Mouse (Mus musculus) midbrain, embryonic 10.5 days (tissue): Measurements from ENCODE around the gene Plbd2. TPM values are rescaled to one million over a fixed set of nuclear protein-coding genes. Genes with fewer than 3 reads are reported as not detected.
"Not testable (repeated sequence)": the region's sequence is repeated elsewhere in the genome, so short reads cannot be mapped to it uniquely, and the experiment has no call there.

Source experiments
- DNase-seq: peaks from one replicate; pipeline ENCODE4 v3.0.0-alpha.2; 2017; ENCODE audit warnings: low spot score
- H3K27ac ChIP-seq: fragments of 300-500 bp; sonication (generic); replicated peaks from 2 replicates; pipeline ENCODE4 v1.5.1; 2016; ENCODE audit warnings: mild to moderate bottlenecking
- H3K27me3 ChIP-seq: fragments of 300-500 bp; sonication (generic); 2 replicates; pipeline ENCODE4 v1.6.1; 2016; ENCODE audit warnings: low read depth, mild to moderate bottlenecking; ENCODE audit not compliant: poor library complexity, severe bottlenecking
- H3K36me3 ChIP-seq: fragments of 300-500 bp; sonication (generic); 2 replicates; pipeline ENCODE4 v1.6.1; 2016; ENCODE audit warnings: mild to moderate bottlenecking, moderate library complexity
- H3K4me1 ChIP-seq: fragments of 300-500 bp; sonication (generic); 2 replicates; pipeline ENCODE4 v1.6.1; 2016
- H3K4me3 ChIP-seq: fragments of 300-500 bp; sonication (generic); 2 replicates; pipeline ENCODE4 v1.5.1; 2016; ENCODE audit warnings: mild to moderate bottlenecking, moderate library complexity
- H3K9me3 ChIP-seq: fragments of 300-500 bp; sonication (generic); replicated peaks from 2 replicates; pipeline ENCODE4 v1.6.1; 2016; ENCODE audit warnings: mild to moderate bottlenecking
- WGBS: fragments of 180-500 bp; shearing (Covaris S2); methylation state at CpG from one replicate; pipeline ENCODE4 v1.1.7; 2016; 5-methylcytosine and 5-hydroxymethylcytosine counted together
- polyA plus RNA-seq: library from polyadenylated mRNA; unstranded; fragments of >200 nt; fragmentation: Nextera tagmentation; extraction: Ambion mirVana; gene quantifications from 2 replicates; pipeline ENCODE4 v1.2.1, GENCODE M21; 2016

Plbd2 gene
- polyA plus RNA-seq, 1 experiment from 2014 or later = 37.0 TPM

GRCm38 (mm10) chr5:120505781-120506180 is 2.4 kb upstream of the Plbd2 start:
- WGBS = 72% methylated on average over 9 of the region's 9 CpGs
- H3K36me3 ChIP-seq = no peaks in the 10 kb centered on the region
- DNase-seq = no peak
- no peaks in the 10 kb centered on the region for H3K27me3 ChIP-seq
- H3K4me1 ChIP-seq = peaks cover 38% of the 10 kb centered on the region
- H3K4me3 ChIP-seq = peak overlapping the region; percentile 30
- H3K9me3 ChIP-seq = no peaks in the 10 kb centered on the region
- 0 out of 2 replicates have a peak overlapping the region, but pooled peaks have one; percentile 64 for H3K27ac ChIP-seq

GRCm38 (mm10) chr5:120505368-120505767 is 1.9 kb upstream of the Plbd2 start:
- no peaks in the 10 kb centered on the region for H3K9me3 ChIP-seq

GRCm38 (mm10) chr5:120502675-120503143 is 716 bp downstream of the Plbd2 start:
- Histone ChIP-seq H3K27ac (peak overlapping the region; percentile 89), H3K4me1 (peaks cover 29% of the 10 kb centered on the region), H3K27me3 (no peaks in the 10 kb centered on the region), H3K9me3 (no peaks in the 10 kb centered on the region), H3K36me3 (peaks cover 11% of the 10 kb centered on the region), H3K4me3 (peak overlapping the region; percentile 80)
- DNase-seq = no peak
- WGBS = 9% methylated on average over 12 of the region's 12 CpGs

More at GRCm38 (mm10) chr5:120505368-120505767, 1.9 kb upstream of the Plbd2 start:
- Histone ChIP-seq H3K27ac (peak overlapping the region; percentile 64; the same call in 1 of the 2 replicates), H3K36me3 (no peaks in the 10 kb centered on the region), H3K27me3 (no peaks in the 10 kb centered on the region), H3K4me3 (peak overlapping the region; percentile 30), H3K4me1 (peaks cover 34% of the 10 kb centered on the region)
- 29% methylated on average over 16 of the region's 16 CpGs for WGBS
- DNase-seq = peak; percentile 79

- H3K27me3 ChIP-seq = no peaks in the 10 kb centered on the region
- no peak overlapping the region for H3K27ac ChIP-seq
- no peak for DNase-seq
- peaks cover 14% of the 10 kb centered on the region for H3K36me3 ChIP-seq
- peak overlapping the region; percentile 80 for H3K4me3 ChIP-seq
- H3K9me3 ChIP-seq = no peaks in the 10 kb centered on the region
- H3K4me1 ChIP-seq = peaks cover 29% of the 10 kb centered on the region
- 74% methylated on average over 9 of the region's 9 CpGs for WGBS
Observed at GRCm38 (mm10) chr5:120502147-120502621, 1.2 kb downstream of the Plbd2 start.

GRCm38 (mm10) chr5:120500609-120501008 is 2.8 kb downstream of the Plbd2 start:
- H3K9me3 ChIP-seq, H3K27ac ChIP-seq, DNase-seq, H3K4me3 ChIP-seq, H3K27me3 ChIP-seq: not testable (repeated sequence)
- WGBS = 89% methylated on average over 9 of the region's 9 CpGs
- Histone ChIP-seq H3K36me3 (peaks cover 17% of the 10 kb centered on the region), H3K4me1 (peaks cover 25% of the 10 kb centered on the region)

GRCm38 (mm10) chr5:120499202-120499601 is 4.2 kb downstream of the Plbd2 start:
- Histone ChIP-seq H3K36me3 (peaks cover 30% of the 10 kb centered on the region), H3K4me3 (no peak overlapping the region), H3K27me3 (no peaks in the 10 kb centered on the region), H3K4me1 (peaks cover 23% of the 10 kb centered on the region), H3K27ac (no peak overlapping the region), H3K9me3 (no peaks in the 10 kb centered on the region)
- 91% methylated on average over 4 of the region's 4 CpGs for WGBS
- DNase-seq = no peak

- Histone ChIP-seq H3K27ac (no peak overlapping the region), H3K27me3 (no peaks in the 10 kb centered on the region), H3K4me1 (peaks cover 10% of the 10 kb centered on the region), H3K4me3 (no peak overlapping the region), H3K36me3 (peaks cover 50% of the 10 kb centered on the region), H3K9me3 (no peaks in the 10 kb centered on the region)
- no peak for DNase-seq
- 91% methylated on average over 3 of the region's 3 CpGs for WGBS
Observed at GRCm38 (mm10) chr5:120497071-120497470, 6.4 kb downstream of the Plbd2 start.

GRCm38 (mm10) chr5:120495703-120496226 is 7.7 kb downstream of the Plbd2 start:
- no peak for DNase-seq
- Histone ChIP-seq H3K27me3 (no peaks in the 10 kb centered on the region), H3K9me3 (no peaks in the 10 kb centered on the region), H3K27ac (no peak overlapping the region), H3K4me3 (no peak overlapping the region), H3K4me1 (peaks cover 3% of the 10 kb centered on the region), H3K36me3 (peaks cover 60% of the 10 kb centered on the region)
- WGBS = 88% methylated on average over 13 of the region's 13 CpGs

GRCm38 (mm10) chr5:120495064-120495702 is 8.2 kb downstream of the Plbd2 start:
- H3K4me3 ChIP-seq = no peak overlapping the region
- H3K4me1 ChIP-seq = peaks cover 3% of the 10 kb centered on the region
- no peaks in the 10 kb centered on the region for H3K27me3 ChIP-seq
- no peaks in the 10 kb centered on the region for H3K9me3 ChIP-seq
- 0 out of 2 replicates have a peak overlapping the region, but pooled peaks have one; percentile 7 for H3K27ac ChIP-seq
- H3K36me3 ChIP-seq = peaks cover 66% of the 10 kb centered on the region
- no peak for DNase-seq
- WGBS = 84% methylated on average over 10 of the region's 10 CpGs

- Histone ChIP-seq H3K27ac (no peak overlapping the region), H3K4me3 (no peak overlapping the region), H3K27me3 (no peaks in the 10 kb centered on the region), H3K36me3 (peaks cover 65% of the 10 kb centered on the region), H3K4me1 (peaks cover 3% of the 10 kb centered on the region), H3K9me3 (no peaks in the 10 kb centered on the region)
- 92% methylated on average over 9 of the region's 9 CpGs for WGBS
- DNase-seq = no peak
Observed at GRCm38 (mm10) chr5:120493873-120494395, 9.5 kb downstream of the Plbd2 start.

GRCm38 (mm10) chr5:120493440-120493839 is 10.0 kb downstream of the Plbd2 start:
- Histone ChIP-seq H3K36me3 (peaks cover 63% of the 10 kb centered on the region), H3K4me1 (peaks cover 3% of the 10 kb centered on the region), H3K27me3 (no peaks in the 10 kb centered on the region), H3K9me3 (no peaks in the 10 kb centered on the region), H3K27ac (no peak overlapping the region), H3K4me3 (no peak overlapping the region)
- DNase-seq = no peak
- WGBS = 90% methylated on average over 6 of the region's 6 CpGs

GRCm38 (mm10) chr5:120492437-120492836 is 11.0 kb downstream of the Plbd2 start:
- 61% methylated on average over 11 of the region's 11 CpGs for WGBS
- no peak overlapping the region for H3K4me3 ChIP-seq
- peaks cover 66% of the 10 kb centered on the region for H3K36me3 ChIP-seq
- no peak overlapping the region for H3K27ac ChIP-seq
- H3K27me3 ChIP-seq = no peaks in the 10 kb centered on the region
- DNase-seq = peak; percentile 58
- H3K4me1 ChIP-seq = peaks cover 3% of the 10 kb centered on the region
- no peaks in the 10 kb centered on the region for H3K9me3 ChIP-seq

GRCm38 (mm10) chr5:120490679-120491192 is 12.7 kb downstream of the Plbd2 start:
- peaks cover 3% of the 10 kb centered on the region for H3K4me1 ChIP-seq

More at GRCm38 (mm10) chr5:120490679-120491192, 12.7 kb downstream of the Plbd2 start:
- H3K27ac ChIP-seq = no peak overlapping the region
- H3K4me3 ChIP-seq = no peak overlapping the region
- DNase-seq = no peak
- 89% methylated on average over 8 of the region's 8 CpGs for WGBS
- H3K9me3 ChIP-seq = no peaks in the 10 kb centered on the region
- H3K36me3 ChIP-seq = peaks cover 78% of the 10 kb centered on the region
- H3K27me3 ChIP-seq = no peaks in the 10 kb centered on the region
